Mouse (Mus musculus): ENCODE results near the gene Tmem59. TPM values are rescaled to one million over a fixed set of nuclear protein-coding genes. Genes with fewer than 3 reads are reported as not detected.
A peak's percentile ranks its signal among the peaks of the same experiment; 100 is the strongest.

Gene Tmem59
- total and polyA plus RNA-seq, 3 experiments, result 55.8 to 78.9 TPM; not detected in 1

DNA sequence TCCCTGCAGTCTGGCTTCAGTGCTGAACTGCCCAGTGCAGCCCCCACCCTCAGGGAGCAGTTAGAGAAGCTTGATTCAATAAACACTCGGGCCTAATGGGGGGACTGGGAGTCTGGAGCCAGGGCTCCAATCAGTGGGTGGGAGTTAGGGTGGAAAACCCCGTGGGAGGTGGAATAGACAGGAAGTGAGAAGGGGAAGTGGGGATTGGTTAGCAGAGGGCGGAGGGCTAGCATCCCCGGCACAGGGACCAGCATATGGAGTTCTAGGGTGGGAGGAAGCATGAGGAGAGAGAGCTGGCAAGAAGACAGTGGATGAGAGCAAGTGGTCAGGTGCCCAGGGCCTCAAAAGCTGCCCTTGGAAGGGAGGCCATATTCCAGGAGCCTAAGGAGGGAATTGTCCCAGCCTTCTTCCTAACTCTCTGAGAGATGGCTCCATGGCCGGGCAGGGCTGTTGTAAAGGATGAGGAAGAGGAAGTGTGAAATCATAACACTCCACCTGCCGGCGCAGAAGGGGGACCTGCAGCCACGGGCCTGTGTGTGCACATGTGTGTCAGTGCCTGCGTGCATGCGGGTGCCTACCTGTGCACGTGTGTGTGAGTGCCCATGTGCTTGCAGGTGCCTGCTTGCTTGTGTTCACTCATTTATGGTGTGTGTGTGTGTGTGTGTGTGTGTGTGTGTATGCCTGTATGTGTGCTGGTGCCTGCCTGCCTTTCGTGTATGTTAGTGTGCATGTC, 35.2 kb downstream of the Tmem59 start:
- Histone ChIP-seq H3K79me2 (ENCODE audit: control insufficient read depth, insufficient read depth, low read length, poor library complexity) (no peaks in the 10 kb centered on the region), H3K4me3 (ENCODE audit: control insufficient read depth in 1 of 2, insufficient read depth in 1 of 2, low read depth in 2 of 2, low read length in 2 of 2) (no peak overlapping the region), H3K27me3 (ENCODE audit: control insufficient read depth in 1 of 2, insufficient read depth in 2 of 2, low read length in 2 of 2) (no peaks in the 10 kb centered on the region), H3K27ac (ENCODE audit: control insufficient read depth, low read depth, low read length) (no peak overlapping the region), H3K4me1 (ENCODE audit: control insufficient read depth in 1 of 2, insufficient read depth in 2 of 2, low read length in 2 of 2) (peaks cover 18 to 42% of the 10 kb centered on the region in 2 experiments), H3K36me3 (ENCODE audit: control insufficient read depth in 1 of 2, insufficient read depth in 2 of 2, low read length in 2 of 2) (peaks cover 0 to 15% of the 10 kb centered on the region in 2 experiments; a peak in 2 of 4 replicates), H3K9ac (ENCODE audit: control insufficient read depth, low read depth, low read length, poor library complexity, severe bottlenecking) (no peak overlapping the region), H3K9me3 (replicated peaks; ENCODE audit: insufficient read depth, low read length) (no peaks in the 10 kb centered on the region)
- peak; percentile 49 for DNase-seq (ENCODE audit: low read depth, low spot score)
- TF ChIP-seq ZKSCAN1 (IDR thresholded peaks at IDR 0.05; ENCODE audit: low read depth, low read length) (no peak), CTCF (IDR thresholded peaks at IDR 0.05 in 2 of 3, conservative IDR thresholded peaks at IDR 0.05 in 1 of 3; ENCODE audit: control insufficient read depth in 1 of 3, insufficient read depth in 1 of 3, low read depth in 2 of 3, low read length in 3 of 3, poor library complexity in 1 of 3, severe bottlenecking in 1 of 3) (peak in 2 of 3 experiments; percentile 12 to 25; a peak in 1 of 6 replicates), SMC3 (IDR thresholded peaks at IDR 0.05; ENCODE audit: low read depth, low read length) (peak; percentile 31)

DNA sequence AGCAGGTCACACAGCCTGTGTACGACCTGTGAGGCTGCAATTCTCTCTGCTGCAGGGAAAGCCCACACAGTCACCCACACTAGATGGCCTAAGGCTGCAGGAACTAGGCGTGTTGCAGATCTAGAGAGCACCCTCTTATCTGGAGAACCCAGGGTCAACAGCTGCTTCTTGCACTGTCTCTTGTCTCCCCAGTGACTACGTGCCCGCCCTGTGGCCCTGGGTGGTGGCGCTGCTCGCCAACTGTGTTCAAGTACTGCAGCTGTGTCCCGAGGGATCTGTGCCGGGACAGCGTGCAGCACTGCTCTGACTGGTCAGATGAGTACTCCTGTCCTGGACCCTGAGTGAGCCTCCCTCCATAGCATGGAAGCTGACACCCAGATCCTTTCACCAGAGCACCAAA, 39.4 kb downstream of the Tmem59 start:
- Histone ChIP-seq H3K27ac (ENCODE audit: control insufficient read depth, low read depth, low read length) (peak overlapping the region; percentile 27; the same call in 1 of the 2 replicates), H3K36me3 (ENCODE audit: control insufficient read depth in 1 of 2, insufficient read depth in 2 of 2, low read length in 2 of 2) (peaks cover 0 to 11% of the 10 kb centered on the region in 2 experiments; a peak in 2 of 4 replicates), H3K27me3 (ENCODE audit: control insufficient read depth in 1 of 2, insufficient read depth in 2 of 2, low read length in 2 of 2) (no peaks in the 10 kb centered on the region), H3K9ac (ENCODE audit: control insufficient read depth, low read depth, low read length, poor library complexity, severe bottlenecking) (peak overlapping the region; percentile 24; the same call in 1 of the 2 replicates), H3K4me3 (ENCODE audit: control insufficient read depth in 1 of 2, insufficient read depth in 1 of 2, low read depth in 2 of 2, low read length in 2 of 2) (peak overlapping the region in 1 of 2 experiments; percentile 8; a peak in 1 of 4 replicates), H3K4me1 (ENCODE audit: control insufficient read depth in 1 of 2, insufficient read depth in 2 of 2, low read length in 2 of 2) (peaks cover 12 to 43% of the 10 kb centered on the region in 2 experiments), H3K9me3 (replicated peaks; ENCODE audit: insufficient read depth, low read length) (no peaks in the 10 kb centered on the region), H3K79me2 (ENCODE audit: control insufficient read depth, insufficient read depth, low read length, poor library complexity) (no peaks in the 10 kb centered on the region)
- peak; percentile 89 for DNase-seq (ENCODE audit: low read depth, low spot score)
- TF ChIP-seq USF1 (IDR thresholded peaks at IDR 0.05; ENCODE audit: low read depth, low read length) (no peak), TAL1 (IDR thresholded peaks at IDR 0.05; ENCODE audit: low read length) (peak; percentile 94), USF2 (IDR thresholded peaks at IDR 0.05; ENCODE audit: borderline replicate concordance in 1 of 2, insufficient read depth in 1 of 2, low read depth in 1 of 2, low read length in 2 of 2) (no peak), TBP (IDR thresholded peaks at IDR 0.05; ENCODE audit: low read depth, low read length) (no peak), EP300 (IDR thresholded peaks at IDR 0.05; ENCODE audit: low read depth in 1 of 2, low read length in 2 of 2) (peak; percentile 77 to 90), MYB (IDR thresholded peaks at IDR 0.05; ENCODE audit: low read depth, low read length) (no peak), GABPA (IDR thresholded peaks at IDR 0.05; ENCODE audit: low read depth, low read length) (no peak), RAD21 (IDR thresholded peaks at IDR 0.05; ENCODE audit: low read depth, low read length) (no peak; the same call in none of the 2 replicates), RCOR1 (IDR thresholded peaks at IDR 0.05; ENCODE audit: low read depth, low read length) (no peak), SMC3 (IDR thresholded peaks at IDR 0.05; ENCODE audit: low read depth, low read length) (no peak), POLR2A (IDR thresholded peaks at IDR 0.05; ENCODE audit: control insufficient read depth in 1 of 2, insufficient read depth in 1 of 2, low read depth in 1 of 2, low read length in 2 of 2, poor library complexity in 1 of 2) (no peak; a peak in 1 of 4 replicates), ZC3H11A (IDR thresholded peaks at IDR 0.05; ENCODE audit: low read depth, low read length) (no peak), MYC (IDR thresholded peaks at IDR 0.05; ENCODE audit: low read depth, low read length) (0 out of 2 replicates have a peak, but pooled peaks have one; percentile 40), CHD2 (IDR thresholded peaks at IDR 0.05; ENCODE audit: low read length) (no peak), MAX (IDR thresholded peaks at IDR 0.05; ENCODE audit: low read length) (no peak; the same call in 1 of the 2 replicates), ZNF384 (IDR thresholded peaks at IDR 0.05; ENCODE audit: low read depth, low read length) (no peak), POLR2AphosphoS2 (IDR thresholded peaks at IDR 0.05; ENCODE audit: low read length) (no peak), POLR2AphosphoS5 (IDR thresholded peaks at IDR 0.05; ENCODE audit: borderline replicate concordance, low read depth, low read length) (no peak), UBTF (IDR thresholded peaks at IDR 0.05; ENCODE audit: borderline replicate concordance, insufficient read depth, low read depth, low read length) (no peak), MEF2A (IDR thresholded peaks at IDR 0.05; ENCODE audit: extremely low read depth, insufficient replicate concordance, low read depth, low read length, poor library complexity, severe bottlenecking) (no peak), ZMIZ1 (IDR thresholded peaks at IDR 0.05; ENCODE audit: low read depth, low read length) (no peak), BHLHE40 (IDR thresholded peaks at IDR 0.05; ENCODE audit: borderline replicate concordance, low read depth, low read length) (no peak), MAFK (IDR thresholded peaks at IDR 0.05; ENCODE audit: borderline replicate concordance, low read depth, low read length) (no peak), HCFC1 (IDR thresholded peaks at IDR 0.05; ENCODE audit: low read depth, low read length) (0 out of 2 replicates have a peak, but pooled peaks have one; percentile 13), ELF1 (IDR thresholded peaks at IDR 0.05; ENCODE audit: low read depth, low read length) (no peak), MAZ (IDR thresholded peaks at IDR 0.05; ENCODE audit: low read depth, low read length) (peak; percentile 50; the same call in 1 of the 2 replicates), NRF1 (IDR thresholded peaks at IDR 0.05; ENCODE audit: insufficient read depth, low read depth, low read length, poor library complexity, severe bottlenecking) (no peak)

All from MEL (cell line).